Mouse (Mus musculus): ENCODE data around the gene Col5a1. TPM values are rescaled to one million over a fixed set of nuclear protein-coding genes. Genes with fewer than 3 reads are reported as not detected.

The Col5a1 gene
- polyA plus RNA-seq, 1 experiment from 2014 or later = 27.9 TPM

GRCm38 (mm10) chr2:27888603-27889545, 2.6 kb downstream of the Col5a1 start:
- peak overlapping the region; percentile 76 for H3K4me2 ChIP-seq
- H3K4me3 ChIP-seq (ENCODE audit: low read depth, low read length) = peak overlapping the region; percentile 60
- 20% methylated on average over 10 of the region's 10 CpGs for WGBS
- no peak for ATAC-seq (replicated peaks; ENCODE audit: low FRiP score)
- no peak for DNase-seq (ENCODE audit: low spot score)
- peaks cover 53% of the 10 kb centered on the region for H3K27me3 ChIP-seq (replicated peaks; ENCODE audit: control insufficient read depth, insufficient read depth, low read length)
- no peaks in the 10 kb centered on the region for H3K9me3 ChIP-seq (ENCODE audit: control insufficient read depth, low read length)
- no peak overlapping the region for H3K9ac ChIP-seq (ENCODE audit: low read depth, low read length)
- no peaks in the 10 kb centered on the region for H3K36me3 ChIP-seq (ENCODE audit: control insufficient read depth, insufficient read depth, low read length)
- peak overlapping the region; percentile 32; the same call in 1 of the 2 replicates for H3K27ac ChIP-seq (ENCODE audit: low read depth, low read length)
- H3K4me1 ChIP-seq (replicated peaks; ENCODE audit: control insufficient read depth, insufficient read depth, low read length) = peaks cover 5% of the 10 kb centered on the region

- DNase-seq (ENCODE audit: low spot score) (no peak), ATAC-seq (replicated peaks; ENCODE audit: low FRiP score) (no peak)
- no peak overlapping the region for H3K27ac ChIP-seq (ENCODE audit: low read depth, low read length)
- no peak overlapping the region for H3K9ac ChIP-seq (ENCODE audit: low read depth, low read length)
- 83% methylated on average over 7 of the region's 7 CpGs for WGBS
- H3K9me3 ChIP-seq (ENCODE audit: control insufficient read depth, low read length) = no peaks in the 10 kb centered on the region
- peaks cover 5% of the 10 kb centered on the region for H3K4me1 ChIP-seq (replicated peaks; ENCODE audit: control insufficient read depth, insufficient read depth, low read length)
- no peaks in the 10 kb centered on the region for H3K36me3 ChIP-seq (ENCODE audit: control insufficient read depth, insufficient read depth, low read length)
- peaks cover 26% of the 10 kb centered on the region for H3K27me3 ChIP-seq (replicated peaks; ENCODE audit: control insufficient read depth, insufficient read depth, low read length)
- H3K4me2 ChIP-seq = no peak overlapping the region
- H3K4me3 ChIP-seq (ENCODE audit: low read depth, low read length) = no peak overlapping the region
These were observed 5.8 kb downstream of the Col5a1 start for GRCm38 (mm10) chr2:27891922-27892541.

GRCm38 (mm10) chr2:27893015-27893414, 6.8 kb downstream of the Col5a1 start:
- ATAC-seq (replicated peaks; ENCODE audit: low FRiP score) = no peak
- Histone ChIP-seq H3K4me2 (no peak overlapping the region), H3K9me3 (ENCODE audit: control insufficient read depth, low read length) (no peaks in the 10 kb centered on the region), H3K36me3 (ENCODE audit: control insufficient read depth, insufficient read depth, low read length) (no peaks in the 10 kb centered on the region), H3K4me3 (ENCODE audit: low read depth, low read length) (no peak overlapping the region), H3K4me1 (replicated peaks; ENCODE audit: control insufficient read depth, insufficient read depth, low read length) (peaks cover 5% of the 10 kb centered on the region), H3K9ac (ENCODE audit: low read depth, low read length) (no peak overlapping the region), H3K27me3 (replicated peaks; ENCODE audit: control insufficient read depth, insufficient read depth, low read length) (peaks cover 16% of the 10 kb centered on the region), H3K27ac (ENCODE audit: low read depth, low read length) (no peak overlapping the region)
- no peak for DNase-seq (ENCODE audit: low spot score)
- 91% methylated on average over 12 of the region's 12 CpGs for WGBS

- no peaks in the 10 kb centered on the region for H3K27me3 ChIP-seq (replicated peaks; ENCODE audit: control insufficient read depth, insufficient read depth, low read length)
- H3K4me3 ChIP-seq (ENCODE audit: low read depth, low read length) = no peak overlapping the region
- WGBS = 76% methylated on average over 5 of the region's 5 CpGs
- H3K36me3 ChIP-seq (ENCODE audit: control insufficient read depth, insufficient read depth, low read length) = no peaks in the 10 kb centered on the region
- no peak overlapping the region for H3K9ac ChIP-seq (ENCODE audit: low read depth, low read length)
- no peak overlapping the region for H3K27ac ChIP-seq (ENCODE audit: low read depth, low read length)
- DNase-seq (ENCODE audit: low spot score) = no peak
- no peak overlapping the region for H3K4me2 ChIP-seq
- no peak for ATAC-seq (replicated peaks; ENCODE audit: low FRiP score)
- no peaks in the 10 kb centered on the region for H3K9me3 ChIP-seq (ENCODE audit: control insufficient read depth, low read length)
- H3K4me1 ChIP-seq (replicated peaks; ENCODE audit: control insufficient read depth, insufficient read depth, low read length) = no peaks in the 10 kb centered on the region; the same call in 1 of the 2 replicates
These were observed 8.8 kb downstream of the Col5a1 start for GRCm38 (mm10) chr2:27894986-27895385.

GRCm38 (mm10) chr2:27895648-27896047, 9.4 kb downstream of the Col5a1 start:
- Histone ChIP-seq H3K36me3 (ENCODE audit: control insufficient read depth, insufficient read depth, low read length) (no peaks in the 10 kb centered on the region), H3K27ac (ENCODE audit: low read depth, low read length) (no peak overlapping the region), H3K27me3 (replicated peaks; ENCODE audit: control insufficient read depth, insufficient read depth, low read length) (no peaks in the 10 kb centered on the region), H3K4me1 (replicated peaks; ENCODE audit: control insufficient read depth, insufficient read depth, low read length) (no peaks in the 10 kb centered on the region; the same call in 1 of the 2 replicates), H3K9ac (ENCODE audit: low read depth, low read length) (no peak overlapping the region), H3K4me3 (ENCODE audit: low read depth, low read length) (no peak overlapping the region), H3K9me3 (ENCODE audit: control insufficient read depth, low read length) (no peaks in the 10 kb centered on the region), H3K4me2 (no peak overlapping the region)
- WGBS = 79% methylated on average over 4 of the region's 4 CpGs
- ATAC-seq (replicated peaks; ENCODE audit: low FRiP score) (no peak), DNase-seq (ENCODE audit: low spot score) (no peak)

- Histone ChIP-seq H3K36me3 (ENCODE audit: control insufficient read depth, insufficient read depth, low read length) (no peaks in the 10 kb centered on the region), H3K27ac (ENCODE audit: low read depth, low read length) (no peak overlapping the region), H3K4me1 (replicated peaks; ENCODE audit: control insufficient read depth, insufficient read depth, low read length) (no peaks in the 10 kb centered on the region; the same call in 1 of the 2 replicates), H3K27me3 (replicated peaks; ENCODE audit: control insufficient read depth, insufficient read depth, low read length) (no peaks in the 10 kb centered on the region; the same call in 1 of the 2 replicates), H3K9ac (ENCODE audit: low read depth, low read length) (no peak overlapping the region), H3K4me3 (ENCODE audit: low read depth, low read length) (no peak overlapping the region), H3K9me3 (ENCODE audit: control insufficient read depth, low read length) (no peaks in the 10 kb centered on the region), H3K4me2 (no peak overlapping the region)
- 67% methylated on average over 6 of the region's 6 CpGs for WGBS
- no peak for DNase-seq (ENCODE audit: low spot score)
- no peak for ATAC-seq (replicated peaks; ENCODE audit: low FRiP score)
These were observed 10.9 kb downstream of the Col5a1 start for GRCm38 (mm10) chr2:27897161-27897560.

- Histone ChIP-seq H3K27ac (ENCODE audit: low read depth, low read length) (no peak overlapping the region), H3K4me3 (ENCODE audit: low read depth, low read length) (no peak overlapping the region), H3K4me2 (no peak overlapping the region), H3K9me3 (ENCODE audit: control insufficient read depth, low read length) (no peaks in the 10 kb centered on the region), H3K36me3 (ENCODE audit: control insufficient read depth, insufficient read depth, low read length) (no peaks in the 10 kb centered on the region), H3K9ac (ENCODE audit: low read depth, low read length) (no peak overlapping the region), H3K27me3 (replicated peaks; ENCODE audit: control insufficient read depth, insufficient read depth, low read length) (no peaks in the 10 kb centered on the region; the same call in 1 of the 2 replicates), H3K4me1 (replicated peaks; ENCODE audit: control insufficient read depth, insufficient read depth, low read length) (no peaks in the 10 kb centered on the region; the same call in 1 of the 2 replicates)
- ATAC-seq (replicated peaks; ENCODE audit: low FRiP score) (no peak), DNase-seq (ENCODE audit: low spot score) (no peak)
- 51% methylated on average over 3 of the region's 3 CpGs for WGBS
These were observed 13.7 kb downstream of the Col5a1 start for GRCm38 (mm10) chr2:27899894-27900293.

GRCm38 (mm10) chr2:27901076-27901475, 14.9 kb downstream of the Col5a1 start:
- H3K27me3 ChIP-seq (replicated peaks; ENCODE audit: control insufficient read depth, insufficient read depth, low read length) = no peaks in the 10 kb centered on the region; the same call in 1 of the 2 replicates
- H3K4me2 ChIP-seq = no peak overlapping the region
- H3K36me3 ChIP-seq (ENCODE audit: control insufficient read depth, insufficient read depth, low read length) = no peaks in the 10 kb centered on the region
- H3K4me3 ChIP-seq (ENCODE audit: low read depth, low read length) = no peak overlapping the region
- DNase-seq (ENCODE audit: low spot score) (no peak), ATAC-seq (replicated peaks; ENCODE audit: low FRiP score) (no peak)
- no peaks in the 10 kb centered on the region; the same call in 1 of the 2 replicates for H3K4me1 ChIP-seq (replicated peaks; ENCODE audit: control insufficient read depth, insufficient read depth, low read length)
- H3K9me3 ChIP-seq (ENCODE audit: control insufficient read depth, low read length) = no peaks in the 10 kb centered on the region
- WGBS = 46% methylated on average over 2 of the region's 2 CpGs
- H3K9ac ChIP-seq (ENCODE audit: low read depth, low read length) = no peak overlapping the region
- H3K27ac ChIP-seq (ENCODE audit: low read depth, low read length) = no peak overlapping the region

Measured in liver, embryonic 11.5 days (tissue).